Mouse (Mus musculus) limb, embryonic 13.5 days (tissue): ENCODE results near the gene Rfx1. TPM values are rescaled to one million over a fixed set of nuclear protein-coding genes. Genes with fewer than 3 reads are reported as not detected.
A peak's percentile ranks its signal among the peaks of the same experiment; 100 is the strongest.

Experiments
- ATAC-seq: fragments of 200-750 bp; cut with Nextera tagmentation; 2 replicates; pipeline ENCODE4 v1.8.0; 2017; ENCODE audit warnings: low read depth, moderate number of reproducible peaks, moderate TSS enrichment; ENCODE audit not compliant: low FRiP score
- H3K27ac ChIP-seq: fragments of 300-500 bp; sonication (generic); 2 replicates; pipeline ENCODE4 v1.5.1; 2015; ENCODE audit warnings: inconsistent platforms, mild to moderate bottlenecking, moderate library complexity
- H3K27me3 ChIP-seq: fragments of 300-500 bp; sonication (generic); 2 replicates; pipeline ENCODE4 v1.6.1; 2015; ENCODE audit warnings: mild to moderate bottlenecking, inconsistent platforms
- H3K36me3 ChIP-seq: fragments of 300-500 bp; sonication (generic); 2 replicates; pipeline ENCODE4 v1.6.1; 2015; ENCODE audit warnings: inconsistent platforms, mild to moderate bottlenecking, moderate library complexity
- H3K4me1 ChIP-seq: fragments of 300-500 bp; sonication (generic); 2 replicates; pipeline ENCODE4 v1.6.1; 2015; ENCODE audit warnings: inconsistent platforms
- H3K4me2 ChIP-seq: fragments of 300-500 bp; sonication (generic); replicated peaks from 2 replicates; pipeline ENCODE4 v1.6.1; 2015; ENCODE audit warnings: inconsistent platforms, mild to moderate bottlenecking, moderate library complexity
- H3K4me3 ChIP-seq: fragments of 300-500 bp; sonication (generic); 2 replicates; pipeline ENCODE4 v1.5.1; 2015; ENCODE audit warnings: moderate library complexity, mild to moderate bottlenecking, inconsistent platforms
- H3K9ac ChIP-seq: fragments of 300-500 bp; sonication (generic); 2 replicates; pipeline ENCODE4 v1.6.1; 2015; ENCODE audit warnings: mild to moderate bottlenecking, inconsistent platforms
- H3K9me3 ChIP-seq: fragments of 300-500 bp; sonication (generic); 2 replicates; pipeline ENCODE4 v1.6.1; 2016; ENCODE audit warnings: inconsistent platforms
- WGBS: fragments of 180-500 bp; shearing (Covaris S2); methylation state at CpG from one replicate; pipeline ENCODE4 v1.1.7; 2015; 5-methylcytosine and 5-hydroxymethylcytosine counted together
- polyA plus RNA-seq: library from polyadenylated mRNA; unstranded; fragments of >200 nt; fragmentation: Nextera tagmentation; extraction: Ambion mirVana; gene quantifications from 2 replicates; pipeline ENCODE4 v1.2.1, GENCODE M21; 2015

Gene Rfx1
- polyA plus RNA-seq, 1 experiment from 2014 or later, result 9.5 TPM

- H3K9ac ChIP-seq, result no peak overlapping the region
- H3K4me2 ChIP-seq, result no peak overlapping the region
- no peak for ATAC-seq
- no peak overlapping the region for H3K27ac ChIP-seq
- no peak overlapping the region for H3K4me3 ChIP-seq
- no peaks in the 10 kb centered on the region for H3K9me3 ChIP-seq
- H3K4me1 ChIP-seq, result peaks cover 14% of the 10 kb centered on the region; the same call in 1 of the 2 replicates
- peaks cover 58% of the 10 kb centered on the region for H3K36me3 ChIP-seq
- no peaks in the 10 kb centered on the region for H3K27me3 ChIP-seq
- 86% methylated on average over 1 of the region's 1 CpGs for WGBS
Observed at GRCm38 (mm10) chr8:84076412-84076811, 9.8 kb downstream of the Rfx1 start.

- no peak for ATAC-seq
- Histone ChIP-seq H3K36me3 (peaks cover 61% of the 10 kb centered on the region), H3K9me3 (no peaks in the 10 kb centered on the region), H3K27me3 (no peaks in the 10 kb centered on the region), H3K4me1 (peaks cover 10% of the 10 kb centered on the region; the same call in 1 of the 2 replicates), H3K9ac (no peak overlapping the region), H3K4me3 (no peak overlapping the region), H3K27ac (no peak overlapping the region), H3K4me2 (no peak overlapping the region)
- 64% methylated on average over 3 of the region's 3 CpGs for WGBS
Observed at GRCm38 (mm10) chr8:84076849-84077248, 10.2 kb downstream of the Rfx1 start.

- Histone ChIP-seq H3K9me3 (no peaks in the 10 kb centered on the region), H3K4me3 (no peak overlapping the region), H3K4me2 (no peak overlapping the region), H3K4me1 (peaks cover 11% of the 10 kb centered on the region; the same call in 1 of the 2 replicates), H3K36me3 (peaks cover 80% of the 10 kb centered on the region), H3K27ac (no peak overlapping the region), H3K27me3 (no peaks in the 10 kb centered on the region), H3K9ac (no peak overlapping the region)
- no peak for ATAC-seq
- WGBS, result 79% methylated on average over 5 of the region's 5 CpGs
Observed at GRCm38 (mm10) chr8:84079206-84079605, 12.6 kb downstream of the Rfx1 start.

- H3K4me1 ChIP-seq, result peaks cover 11% of the 10 kb centered on the region
- 29% methylated on average over 8 of the region's 8 CpGs for WGBS
- no peaks in the 10 kb centered on the region for H3K27me3 ChIP-seq
- no peak for ATAC-seq
- H3K9ac ChIP-seq, result peak overlapping the region; percentile 45; the same call in 1 of the 2 replicates
- no peak overlapping the region for H3K27ac ChIP-seq
- no peaks in the 10 kb centered on the region for H3K9me3 ChIP-seq
- H3K36me3 ChIP-seq, result peaks cover 96% of the 10 kb centered on the region
- H3K4me2 ChIP-seq, result no peak overlapping the region
- H3K4me3 ChIP-seq, result no peak overlapping the region
Observed at GRCm38 (mm10) chr8:84083829-84084241, 17.2 kb downstream of the Rfx1 start.

GRCm38 (mm10) chr8:84084341-84085115 lies 17.9 kb downstream of the Rfx1 start:
- H3K4me3 ChIP-seq, result no peak overlapping the region
- WGBS, result 42% methylated on average over 42 of the region's 42 CpGs
- H3K4me2 ChIP-seq, result peak overlapping the region; percentile 38
- H3K9me3 ChIP-seq, result no peaks in the 10 kb centered on the region
- H3K36me3 ChIP-seq, result peaks cover 97% of the 10 kb centered on the region
- H3K4me1 ChIP-seq, result peaks cover 11% of the 10 kb centered on the region
- no peak for ATAC-seq
- H3K27me3 ChIP-seq, result no peaks in the 10 kb centered on the region
- peak overlapping the region; percentile 45; the same call in 1 of the 2 replicates for H3K9ac ChIP-seq
- no peak overlapping the region for H3K27ac ChIP-seq

- H3K4me2 ChIP-seq, result no peak overlapping the region
Observed at GRCm38 (mm10) chr8:84087156-84087555, 20.5 kb downstream of the Rfx1 start.

GRCm38 (mm10) chr8:84087821-84088220 lies 21.2 kb downstream of the Rfx1 start:
- 94% methylated on average over 14 of the region's 14 CpGs for WGBS
- Histone ChIP-seq H3K36me3 (peaks cover 96% of the 10 kb centered on the region), H3K27ac (no peak overlapping the region), H3K9ac (no peak overlapping the region), H3K4me2 (no peak overlapping the region), H3K4me3 (no peak overlapping the region), H3K27me3 (no peaks in the 10 kb centered on the region), H3K4me1 (peaks cover 11% of the 10 kb centered on the region), H3K9me3 (no peaks in the 10 kb centered on the region)
- ATAC-seq, result no peak

More at GRCm38 (mm10) chr8:84087156-84087555, 20.5 kb downstream of the Rfx1 start:
- H3K9me3 ChIP-seq, result no peaks in the 10 kb centered on the region
- H3K27me3 ChIP-seq, result no peaks in the 10 kb centered on the region
- peaks cover 11% of the 10 kb centered on the region for H3K4me1 ChIP-seq
- no peak overlapping the region for H3K27ac ChIP-seq
- H3K36me3 ChIP-seq, result peaks cover 96% of the 10 kb centered on the region
- no peak overlapping the region for H3K4me3 ChIP-seq
- no peak overlapping the region for H3K9ac ChIP-seq
- ATAC-seq, result no peak
- 86% methylated on average over 7 of the region's 7 CpGs for WGBS

- Histone ChIP-seq H3K9me3 (no peaks in the 10 kb centered on the region), H3K36me3 (peaks cover 96% of the 10 kb centered on the region), H3K27me3 (no peaks in the 10 kb centered on the region), H3K9ac (no peak overlapping the region), H3K4me2 (no peak overlapping the region), H3K27ac (no peak overlapping the region), H3K4me1 (peaks cover 4% of the 10 kb centered on the region), H3K4me3 (no peak overlapping the region)
- ATAC-seq, result no peak
- WGBS, result 71% methylated on average over 9 of the region's 9 CpGs
Observed at GRCm38 (mm10) chr8:84089277-84089676, 22.6 kb downstream of the Rfx1 start.

- Histone ChIP-seq H3K9ac (no peak overlapping the region), H3K4me2 (no peak overlapping the region), H3K4me1 (no peaks in the 10 kb centered on the region), H3K27me3 (no peaks in the 10 kb centered on the region), H3K27ac (no peak overlapping the region; the same call in 1 of the 2 replicates), H3K36me3 (peaks cover 96% of the 10 kb centered on the region), H3K4me3 (no peak overlapping the region), H3K9me3 (no peaks in the 10 kb centered on the region)
- WGBS, result 90% methylated on average over 8 of the region's 8 CpGs
- ATAC-seq, result no peak
Observed at GRCm38 (mm10) chr8:84090585-84090984, 24.0 kb downstream of the Rfx1 start.

- no peak for ATAC-seq
- Histone ChIP-seq H3K4me1 (no peaks in the 10 kb centered on the region), H3K36me3 (peaks cover 93% of the 10 kb centered on the region), H3K4me2 (no peak overlapping the region), H3K4me3 (no peak overlapping the region), H3K9ac (no peak overlapping the region), H3K27ac (no peak overlapping the region), H3K27me3 (no peaks in the 10 kb centered on the region), H3K9me3 (no peaks in the 10 kb centered on the region)
- WGBS, result 73% methylated on average over 8 of the region's 8 CpGs
Observed at GRCm38 (mm10) chr8:84096061-84096460, 29.4 kb downstream of the Rfx1 start.

- H3K27ac ChIP-seq, result no peak overlapping the region
- H3K9me3 ChIP-seq, result no peaks in the 10 kb centered on the region
- no peak for ATAC-seq
- 94% methylated on average over 7 of the region's 7 CpGs for WGBS
- H3K36me3 ChIP-seq, result peaks cover 85% of the 10 kb centered on the region
- H3K9ac ChIP-seq, result no peak overlapping the region
- peaks cover 19% of the 10 kb centered on the region for H3K4me1 ChIP-seq
- no peaks in the 10 kb centered on the region for H3K27me3 ChIP-seq
- H3K4me3 ChIP-seq, result no peak overlapping the region
- no peak overlapping the region for H3K4me2 ChIP-seq
Observed at GRCm38 (mm10) chr8:84098376-84098775, 31.7 kb downstream of the Rfx1 start.

GRCm38 (mm10) chr8:84101476-84102270 lies 35.0 kb downstream of the Rfx1 start:
- H3K36me3 ChIP-seq, result peaks cover 52% of the 10 kb centered on the region
- H3K27me3 ChIP-seq, result no peaks in the 10 kb centered on the region
- no peak overlapping the region for H3K9ac ChIP-seq
- peaks cover 32% of the 10 kb centered on the region for H3K4me1 ChIP-seq
- H3K4me2 ChIP-seq, result no peak overlapping the region
- H3K9me3 ChIP-seq, result no peaks in the 10 kb centered on the region
- 93% methylated on average over 25 of the region's 25 CpGs for WGBS
- H3K4me3 ChIP-seq, result no peak overlapping the region
- H3K27ac ChIP-seq, result no peak overlapping the region
- ATAC-seq, result no peak
